Mouse (Mus musculus) lung, postnatal 4 days (tissue): ENCODE measurements around the gene Slc15a5.

Experiments used
- DNase-seq, 2 experiments: peaks; one replicate each; pipeline ENCODE4 v3.0.0; 2021

Gene Slc15a5

GRCm38 (mm10) chr6:138054956-138055355 lies 24.8 kb downstream of the Slc15a5 start:
- no peak for DNase-seq

GRCm38 (mm10) chr6:138054166-138054565 lies 25.6 kb downstream of the Slc15a5 start:
- DNase-seq: peak in 1 of 2 experiments; percentile 18

GRCm38 (mm10) chr6:138053686-138054085 lies 26.0 kb downstream of the Slc15a5 start:
- DNase-seq: no peak

GRCm38 (mm10) chr6:138045364-138045763 lies 34.4 kb downstream of the Slc15a5 start:
- no peak for DNase-seq

- DNase-seq: no peak
These were observed 36.8 kb downstream of the Slc15a5 start for GRCm38 (mm10) chr6:138042891-138043290.

- DNase-seq: no peak
These were observed 37.9 kb downstream of the Slc15a5 start for GRCm38 (mm10) chr6:138041865-138042264.

- DNase-seq: no peak
These were observed 42.1 kb downstream of the Slc15a5 start for GRCm38 (mm10) chr6:138037587-138037986.

GRCm38 (mm10) chr6:138036891-138037290 lies 42.8 kb downstream of the Slc15a5 start:
- no peak for DNase-seq

- no peak for DNase-seq
These were observed 62.8 kb downstream of the Slc15a5 start for GRCm38 (mm10) chr6:138016898-138017297.

- no peak for DNase-seq
These were observed 64.6 kb downstream of the Slc15a5 start for GRCm38 (mm10) chr6:138014976-138015674.

- no peak for DNase-seq
These were observed 67.8 kb downstream of the Slc15a5 start for GRCm38 (mm10) chr6:138011955-138012354.

- DNase-seq: no peak
These were observed 72.0 kb downstream of the Slc15a5 start for GRCm38 (mm10) chr6:138007705-138008104.

GRCm38 (mm10) chr6:138006525-138007251 lies 73.0 kb downstream of the Slc15a5 start:
- DNase-seq: no peak

GRCm38 (mm10) chr6:137989853-137990252 lies 89.9 kb downstream of the Slc15a5 start:
- DNase-seq: no peak

GRCm38 (mm10) chr6:137985169-137985568 lies 94.5 kb downstream of the Slc15a5 start:
- no peak for DNase-seq

- no peak for DNase-seq
These were observed 97.5 kb downstream of the Slc15a5 start for GRCm38 (mm10) chr6:137982195-137982737.

- no peak for DNase-seq
These were observed 98.6 kb downstream of the Slc15a5 start for GRCm38 (mm10) chr6:137980905-137981696.

GRCm38 (mm10) chr6:137980413-137980812 lies 99.3 kb downstream of the Slc15a5 start:
- peak in 1 of 2 experiments; percentile 6 for DNase-seq

- no peak for DNase-seq
These were observed 99.9 kb downstream of the Slc15a5 start for GRCm38 (mm10) chr6:137979802-137980201.

- no peak for DNase-seq
These were observed 103.7 kb downstream of the Slc15a5 start for GRCm38 (mm10) chr6:137976021-137976420.

GRCm38 (mm10) chr6:137963703-137964102 lies 116.0 kb downstream of the Slc15a5 start:
- no peak for DNase-seq

- DNase-seq: no peak
These were observed 116.9 kb downstream of the Slc15a5 start for GRCm38 (mm10) chr6:137962836-137963235.
